Mouse (Mus musculus) layer of hippocampus, postnatal 14 days (tissue): ENCODE data around the gene Adgrl2. TPM values are rescaled to one million over a fixed set of nuclear protein-coding genes. Genes with fewer than 3 reads are reported as not detected.

Experiments used
- DNase-seq, 2 experiments: peaks; one replicate each; pipeline ENCODE4 v3.0.0; 2021 to 2022; ENCODE audit warnings: low spot score in 2 of 2, mixed read lengths in 1 of 2
- total RNA-seq, 2 experiments: library from RNA; stranded (reverse); gene quantifications; 2 replicates each; pipeline ENCODE4 v1.2.3; 2021

The Adgrl2 gene
- total RNA-seq, 2 experiments from 2014 or later: 49.1 to 69.6 TPM

- DNase-seq: no peak
Observed at GRCm38 (mm10) chr3:148833070-148833769, 157.1 kb downstream of the Adgrl2 start.

GRCm38 (mm10) chr3:148832001-148832400 lies 158.4 kb downstream of the Adgrl2 start:
- DNase-seq: no peak

- DNase-seq: no peak
Observed at GRCm38 (mm10) chr3:148828519-148828918, 161.8 kb downstream of the Adgrl2 start.

- no peak for DNase-seq
Observed at GRCm38 (mm10) chr3:148823551-148823950, 166.8 kb downstream of the Adgrl2 start.

- no peak for DNase-seq
Observed at GRCm38 (mm10) chr3:148821632-148822031, 168.7 kb downstream of the Adgrl2 start.

GRCm38 (mm10) chr3:148819323-148820046 lies 170.9 kb downstream of the Adgrl2 start:
- no peak for DNase-seq

- DNase-seq: no peak
Observed at GRCm38 (mm10) chr3:148818414-148819105, 171.8 kb downstream of the Adgrl2 start.

- no peak for DNase-seq
Observed at GRCm38 (mm10) chr3:148817491-148817890, 172.9 kb downstream of the Adgrl2 start.

- DNase-seq: no peak
Observed at GRCm38 (mm10) chr3:148813121-148813520, 177.2 kb downstream of the Adgrl2 start.

GRCm38 (mm10) chr3:148812059-148812458 lies 178.3 kb downstream of the Adgrl2 start:
- no peak for DNase-seq

- no peak for DNase-seq
Observed at GRCm38 (mm10) chr3:148806977-148807376, 183.4 kb downstream of the Adgrl2 start.

GRCm38 (mm10) chr3:148793286-148793913 lies 197.0 kb downstream of the Adgrl2 start:
- DNase-seq: no peak

GRCm38 (mm10) chr3:148770310-148770709 lies 220.0 kb downstream of the Adgrl2 start:
- DNase-seq: no peak
